Mouse (Mus musculus) lung, embryonic 16.5 days (tissue): ENCODE data around the gene Sod3. TPM values are rescaled to one million over a fixed set of nuclear protein-coding genes. Genes with fewer than 3 reads are reported as not detected.

Source experiments
- ATAC-seq: fragments of 200-750 bp; cut with Nextera tagmentation; 2 replicates; pipeline ENCODE4 v1.8.0; 2017; ENCODE audit warnings: low read depth, mild to moderate bottlenecking, moderate library complexity
- H3K27ac ChIP-seq: fragments of 300-500 bp; sonication (generic); 2 replicates; pipeline ENCODE4 v1.5.1; 2014; ENCODE audit warnings: mild to moderate bottlenecking, control low read depth, low read length
- H3K27me3 ChIP-seq: fragments of 300-500 bp; sonication (generic); 2 replicates; pipeline ENCODE4 v1.6.1; 2014; ENCODE audit warnings: low read depth, low read length, mixed read lengths; ENCODE audit not compliant: control insufficient read depth, insufficient read depth
- H3K36me3 ChIP-seq: fragments of 300-500 bp; sonication (generic); 2 replicates; pipeline ENCODE4 v1.6.1; 2014; ENCODE audit warnings: low read length; ENCODE audit not compliant: control insufficient read depth, insufficient read depth
- H3K4me1 ChIP-seq: fragments of 300-500 bp; sonication (generic); replicated peaks from 2 replicates; pipeline ENCODE4 v1.6.1; 2014; ENCODE audit warnings: low read length, mixed read lengths; ENCODE audit not compliant: control insufficient read depth, insufficient read depth
- H3K4me2 ChIP-seq: fragments of 300-500 bp; sonication (generic); 2 replicates; pipeline ENCODE4 v1.6.1; 2014; ENCODE audit warnings: low read depth, low read length, control low read depth
- H3K4me3 ChIP-seq: fragments of 300-500 bp; sonication (generic); 2 replicates; pipeline ENCODE4 v1.5.1; 2014; ENCODE audit warnings: mild to moderate bottlenecking, low read length, control low read depth
- H3K9ac ChIP-seq: fragments of 300-500 bp; sonication (generic); 2 replicates; pipeline ENCODE4 v1.6.1; 2014; ENCODE audit warnings: low read length, control low read depth
- H3K9me3 ChIP-seq: fragments of 300-500 bp; sonication (generic); 2 replicates; pipeline ENCODE4 v1.6.1; 2016; ENCODE audit warnings: low read length; ENCODE audit not compliant: control insufficient read depth
- WGBS: fragments of 180-500 bp; shearing (Covaris S2); extraction: QIAGEN DNeasy Blood & Tissue Kit; methylation state at CpG from one replicate; pipeline ENCODE4 v1.1.7; 2014; 5-methylcytosine and 5-hydroxymethylcytosine counted together
- polyA plus RNA-seq: library from polyadenylated mRNA; unstranded; fragments of >200 nt; fragmentation: Nextera tagmentation; extraction: Ambion mirVana; gene quantifications from 2 replicates; pipeline ENCODE4 v1.2.1, GENCODE M21; 2015

Gene Sod3
- polyA plus RNA-seq, 1 experiment from 2014 or later, result 0.97 TPM

- Histone ChIP-seq H3K36me3 (peaks cover 4% of the 10 kb centered on the region; the same call in 1 of the 2 replicates), H3K4me1 (no peaks in the 10 kb centered on the region), H3K9ac (no peak overlapping the region), H3K27ac (no peak overlapping the region), H3K9me3 (no peaks in the 10 kb centered on the region), H3K4me3 (no peak overlapping the region), H3K4me2 (no peak overlapping the region), H3K27me3 (no peaks in the 10 kb centered on the region)
- WGBS, result 73% methylated on average over 16 of the region's 16 CpGs
- ATAC-seq, result no peak
Measured at GRCm38 (mm10) chr5:52391471-52391870, 27.9 kb downstream of the Sod3 start.

GRCm38 (mm10) chr5:52393756-52394155 lies 30.2 kb downstream of the Sod3 start:
- Histone ChIP-seq H3K9ac (no peak overlapping the region), H3K4me3 (no peak overlapping the region), H3K27ac (no peak overlapping the region), H3K4me1 (no peaks in the 10 kb centered on the region), H3K27me3 (no peaks in the 10 kb centered on the region), H3K9me3 (no peaks in the 10 kb centered on the region), H3K4me2 (no peak overlapping the region), H3K36me3 (peaks cover 4% of the 10 kb centered on the region; the same call in 1 of the 2 replicates)
- 81% methylated on average over 4 of the region's 4 CpGs for WGBS
- no peak for ATAC-seq

GRCm38 (mm10) chr5:52404373-52404772 lies 40.8 kb downstream of the Sod3 start:
- Histone ChIP-seq H3K4me3 (no peak overlapping the region), H3K27ac (no peak overlapping the region), H3K9me3 (no peaks in the 10 kb centered on the region), H3K4me2 (no peak overlapping the region), H3K36me3 (no peaks in the 10 kb centered on the region), H3K4me1 (no peaks in the 10 kb centered on the region), H3K9ac (no peak overlapping the region), H3K27me3 (no peaks in the 10 kb centered on the region)
- 66% methylated on average over 8 of the region's 8 CpGs for WGBS
- no peak for ATAC-seq

DNA sequence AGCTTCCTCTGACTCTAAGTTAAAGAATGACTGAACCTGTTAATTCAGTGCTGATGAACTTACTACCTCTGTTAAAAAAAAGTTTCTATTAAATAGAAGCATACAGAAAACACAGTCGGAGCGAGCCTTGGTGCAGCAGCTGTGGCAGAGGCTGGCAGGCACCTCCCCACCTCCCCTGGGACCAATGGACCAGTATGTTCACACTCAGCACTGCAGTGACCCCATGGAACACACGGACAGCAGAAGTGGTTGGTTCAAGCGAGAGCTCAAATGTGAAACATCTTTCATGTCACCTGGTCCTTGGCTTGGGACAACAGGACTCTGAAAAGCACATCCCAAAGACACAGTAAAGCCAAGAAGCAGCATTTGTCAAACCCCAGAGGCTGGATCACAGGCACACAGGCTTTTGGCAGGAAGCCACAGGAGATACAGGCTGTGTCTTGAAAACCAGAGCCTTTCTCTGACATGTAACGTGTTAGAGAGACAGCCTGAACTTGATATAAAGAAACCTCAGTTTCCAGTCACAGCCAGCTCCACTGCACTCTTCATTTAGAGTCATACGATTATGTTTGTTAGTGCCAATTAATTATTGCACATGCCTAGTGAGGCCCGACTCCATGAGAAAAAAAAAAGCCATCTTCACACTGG lies 45.2 kb downstream of the Sod3 start:
- WGBS, result 51% methylated on average over 7 of the region's 7 CpGs
- H3K4me1 ChIP-seq, result no peaks in the 10 kb centered on the region
- H3K9ac ChIP-seq, result no peak overlapping the region
- no peak overlapping the region for H3K27ac ChIP-seq
- H3K4me2 ChIP-seq, result no peak overlapping the region
- H3K27me3 ChIP-seq, result no peaks in the 10 kb centered on the region
- no peaks in the 10 kb centered on the region for H3K9me3 ChIP-seq
- no peaks in the 10 kb centered on the region for H3K36me3 ChIP-seq
- ATAC-seq, result no peak
- H3K4me3 ChIP-seq, result no peak overlapping the region

DNA sequence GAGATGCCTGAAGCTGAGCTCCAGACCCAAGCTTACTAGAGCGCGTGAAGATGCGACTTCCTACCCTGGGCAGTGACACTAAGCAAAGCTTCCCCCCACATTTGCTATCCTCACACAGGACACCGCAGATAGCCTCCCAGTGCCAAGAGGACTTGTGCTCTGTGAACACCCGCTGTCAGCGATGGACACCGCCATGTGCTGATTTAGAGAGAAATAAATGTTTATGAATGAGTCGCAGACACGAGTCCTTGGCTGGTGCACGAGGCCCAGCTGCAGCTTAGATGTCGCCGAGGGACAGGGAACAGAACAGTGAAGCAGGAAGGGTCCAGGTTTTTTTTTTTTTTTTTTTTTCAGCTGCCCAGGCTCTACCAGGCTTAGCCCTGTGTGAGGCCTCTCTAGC lies 46.6 kb downstream of the Sod3 start:
- H3K4me1 ChIP-seq, result no peaks in the 10 kb centered on the region
- no peaks in the 10 kb centered on the region for H3K27me3 ChIP-seq
- H3K36me3 ChIP-seq, result no peaks in the 10 kb centered on the region
- no peaks in the 10 kb centered on the region for H3K9me3 ChIP-seq
- H3K27ac ChIP-seq, result no peak overlapping the region
- no peak for ATAC-seq
- no peak overlapping the region for H3K4me3 ChIP-seq
- H3K9ac ChIP-seq, result no peak overlapping the region
- no peak overlapping the region for H3K4me2 ChIP-seq
- 67% methylated on average over 12 of the region's 12 CpGs for WGBS

DNA sequence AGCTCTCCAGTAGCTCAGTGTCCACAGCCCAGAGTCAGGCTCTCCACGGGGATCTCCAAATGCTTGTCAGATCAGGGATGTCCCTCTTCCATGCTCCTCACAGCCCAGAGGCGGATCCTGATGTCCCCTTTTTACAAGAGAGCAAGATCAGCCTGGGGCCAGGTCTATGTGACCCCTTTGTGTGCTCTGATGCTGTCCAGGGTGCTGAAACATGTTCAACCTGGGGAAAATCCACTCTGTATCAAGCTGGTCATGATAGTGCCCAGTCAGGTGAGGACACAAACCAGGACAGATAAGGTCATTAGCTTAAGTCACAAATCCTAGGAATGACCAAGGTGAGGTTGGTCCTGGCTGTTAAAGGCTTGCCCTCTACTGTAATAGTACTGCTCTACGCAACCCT lies 48.0 kb downstream of the Sod3 start:
- Histone ChIP-seq H3K27ac (no peak overlapping the region), H3K36me3 (no peaks in the 10 kb centered on the region), H3K9ac (no peak overlapping the region), H3K4me2 (no peak overlapping the region), H3K9me3 (no peaks in the 10 kb centered on the region), H3K4me1 (no peaks in the 10 kb centered on the region), H3K4me3 (no peak overlapping the region), H3K27me3 (no peaks in the 10 kb centered on the region)
- WGBS, result 56% methylated on average over 3 of the region's 3 CpGs
- ATAC-seq, result no peak

- Histone ChIP-seq H3K4me1 (no peaks in the 10 kb centered on the region), H3K27me3 (no peaks in the 10 kb centered on the region), H3K9ac (no peak overlapping the region), H3K36me3 (no peaks in the 10 kb centered on the region), H3K9me3 (no peaks in the 10 kb centered on the region), H3K27ac (no peak overlapping the region), H3K4me3 (no peak overlapping the region), H3K4me2 (no peak overlapping the region)
- 67% methylated on average over 1 of the region's 1 CpGs for WGBS
- no peak for ATAC-seq
Measured at GRCm38 (mm10) chr5:52415193-52415592, 51.6 kb downstream of the Sod3 start.

DNA sequence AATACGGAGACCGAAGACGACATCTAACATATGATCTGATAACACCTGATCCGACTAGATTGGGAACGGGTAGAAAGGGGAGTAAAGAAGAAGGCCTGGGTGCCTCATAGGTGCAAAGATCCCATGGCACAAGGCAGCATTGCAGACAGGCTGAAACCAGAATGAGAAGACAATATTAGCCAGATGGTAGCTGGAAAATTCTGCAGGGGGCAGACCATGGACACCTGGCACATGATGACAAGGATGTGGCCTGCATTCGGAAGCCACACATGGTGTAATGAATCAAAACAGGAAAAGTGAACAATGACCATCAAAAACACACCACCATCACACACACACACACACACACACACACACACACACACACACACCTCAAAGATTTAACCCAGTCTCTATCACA lies 52.3 kb downstream of the Sod3 start:
- no peak overlapping the region for H3K4me2 ChIP-seq
- no peak overlapping the region for H3K4me3 ChIP-seq
- H3K9me3 ChIP-seq, result no peaks in the 10 kb centered on the region
- no peak overlapping the region for H3K9ac ChIP-seq
- H3K27me3 ChIP-seq, result no peaks in the 10 kb centered on the region
- H3K27ac ChIP-seq, result no peak overlapping the region
- H3K4me1 ChIP-seq, result no peaks in the 10 kb centered on the region
- 78% methylated on average over 6 of the region's 6 CpGs for WGBS
- H3K36me3 ChIP-seq, result no peaks in the 10 kb centered on the region
- no peak for ATAC-seq

GRCm38 (mm10) chr5:52416485-52416884 lies 52.9 kb downstream of the Sod3 start:
- H3K9me3 ChIP-seq, result no peaks in the 10 kb centered on the region
- H3K4me3 ChIP-seq, result no peak overlapping the region
- no peak overlapping the region for H3K27ac ChIP-seq
- H3K4me1 ChIP-seq, result no peaks in the 10 kb centered on the region
- no peaks in the 10 kb centered on the region for H3K27me3 ChIP-seq
- no peaks in the 10 kb centered on the region for H3K36me3 ChIP-seq
- H3K9ac ChIP-seq, result no peak overlapping the region
- ATAC-seq, result no peak
- H3K4me2 ChIP-seq, result no peak overlapping the region
- WGBS, result 73% methylated on average over 2 of the region's 2 CpGs
